Mouse (Mus musculus): ENCODE measurements at regions not wholly inside any gene's neighbourhood (a gene's known extent, or its start where the extent isn't known, plus 50 kb on each side); places are given as distances from the start of the nearest gene placed in this dataset.
"Not testable (repeated sequence)": the region's sequence is repeated elsewhere in the genome, so short reads cannot be mapped to it uniquely, and the experiment has no call there.

DNA sequence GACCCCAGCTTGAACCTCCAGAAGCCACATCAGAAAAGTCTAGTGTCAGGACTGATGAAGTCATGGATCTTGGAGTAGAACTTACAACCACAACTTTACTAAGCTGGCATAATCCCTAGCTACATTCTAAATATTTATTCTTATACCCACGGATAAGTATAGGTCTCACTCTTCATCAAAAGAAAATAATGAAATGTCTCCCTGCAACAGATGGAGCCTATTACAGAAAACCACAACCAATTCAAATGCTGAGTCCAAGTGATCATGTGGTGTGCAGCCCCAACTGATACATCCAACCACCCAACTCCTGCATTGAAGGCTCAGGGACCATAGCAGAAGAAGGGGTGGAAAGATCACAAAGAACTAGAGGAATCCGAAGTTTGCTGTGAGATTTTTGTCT lies 137.8 kb downstream of the Srek1 start:
- no peaks in the 10 kb centered on the region for H3K36me3 ChIP-seq (ENCODE audit: control insufficient read depth, insufficient read depth, low read length)

DNA sequence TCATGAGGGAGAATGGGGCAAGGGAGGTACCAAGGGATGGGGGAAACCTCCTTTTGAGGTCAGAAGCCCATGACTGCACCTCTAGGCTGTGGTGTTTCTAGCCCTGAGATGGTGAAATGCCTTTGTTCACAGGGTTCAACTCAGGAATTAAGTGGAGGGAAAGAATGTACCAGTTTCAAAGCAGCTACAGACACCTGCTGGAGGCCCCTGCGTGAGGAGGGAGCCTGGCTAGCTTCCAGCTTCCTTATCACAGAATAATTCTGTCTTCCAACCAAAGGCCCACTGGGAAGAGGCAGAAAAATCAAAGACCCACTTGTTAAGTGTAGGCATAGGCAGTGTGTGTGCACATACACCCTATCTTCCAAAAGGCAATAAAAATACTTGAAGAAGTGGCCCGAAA lies 150.6 kb downstream of the Srek1 start:
- no peak for ATAC-seq
- WGBS: 69% methylated on average over 2 of the region's 2 CpGs

More for the DNA sequence above, 137.8 kb downstream of the Srek1 start:
- Histone ChIP-seq H3K4me1 (ENCODE audit: control insufficient read depth, insufficient read depth, low read length) (no peaks in the 10 kb centered on the region), H3K9ac (ENCODE audit: low read depth, low read length) (no peak overlapping the region), H3K27ac (ENCODE audit: low read length) (no peak overlapping the region), H3K4me3 (ENCODE audit: low read length) (no peak overlapping the region), H3K4me2 (ENCODE audit: low read depth, low read length) (no peak overlapping the region), H3K9me3 (ENCODE audit: control insufficient read depth, low read length) (no peaks in the 10 kb centered on the region), H3K27me3 (replicated peaks; ENCODE audit: control insufficient read depth, insufficient read depth, low read length) (no peaks in the 10 kb centered on the region)
- ATAC-seq: no peak
- WGBS: 72% methylated on average over 2 of the region's 2 CpGs

GRCm38 (mm10) chr13:103623319-103623718 lies 151.1 kb downstream of the Srek1 start:
- H3K4me2 ChIP-seq (ENCODE audit: low read depth, low read length): no peak overlapping the region
- H3K4me3 ChIP-seq (ENCODE audit: low read length): no peak overlapping the region
- H3K27ac ChIP-seq (ENCODE audit: low read length): no peak overlapping the region
- WGBS: 71% methylated on average over 6 of the region's 6 CpGs
- no peak overlapping the region for H3K9ac ChIP-seq (ENCODE audit: low read depth, low read length)
- H3K27me3 ChIP-seq (replicated peaks; ENCODE audit: control insufficient read depth, insufficient read depth, low read length): no peaks in the 10 kb centered on the region
- no peaks in the 10 kb centered on the region for H3K9me3 ChIP-seq (ENCODE audit: control insufficient read depth, low read length)
- no peaks in the 10 kb centered on the region for H3K4me1 ChIP-seq (ENCODE audit: control insufficient read depth, insufficient read depth, low read length)
- no peaks in the 10 kb centered on the region for H3K36me3 ChIP-seq (ENCODE audit: control insufficient read depth, insufficient read depth, low read length)
- ATAC-seq: no peak

More for the DNA sequence above, 150.6 kb downstream of the Srek1 start:
- Histone ChIP-seq H3K4me3 (ENCODE audit: low read length) (no peak overlapping the region), H3K9me3 (ENCODE audit: control insufficient read depth, low read length) (no peaks in the 10 kb centered on the region), H3K4me2 (ENCODE audit: low read depth, low read length) (no peak overlapping the region), H3K9ac (ENCODE audit: low read depth, low read length) (no peak overlapping the region), H3K4me1 (ENCODE audit: control insufficient read depth, insufficient read depth, low read length) (no peaks in the 10 kb centered on the region), H3K27ac (ENCODE audit: low read length) (no peak overlapping the region), H3K27me3 (replicated peaks; ENCODE audit: control insufficient read depth, insufficient read depth, low read length) (no peaks in the 10 kb centered on the region), H3K36me3 (ENCODE audit: control insufficient read depth, insufficient read depth, low read length) (no peaks in the 10 kb centered on the region)

- no peak overlapping the region for H3K4me3 ChIP-seq (ENCODE audit: low read length)
- H3K4me1 ChIP-seq (ENCODE audit: control insufficient read depth, insufficient read depth, low read length): no peaks in the 10 kb centered on the region
Observed at GRCm38 (mm10) chr13:103622324-103622723, 152.1 kb downstream of the Srek1 start.

DNA sequence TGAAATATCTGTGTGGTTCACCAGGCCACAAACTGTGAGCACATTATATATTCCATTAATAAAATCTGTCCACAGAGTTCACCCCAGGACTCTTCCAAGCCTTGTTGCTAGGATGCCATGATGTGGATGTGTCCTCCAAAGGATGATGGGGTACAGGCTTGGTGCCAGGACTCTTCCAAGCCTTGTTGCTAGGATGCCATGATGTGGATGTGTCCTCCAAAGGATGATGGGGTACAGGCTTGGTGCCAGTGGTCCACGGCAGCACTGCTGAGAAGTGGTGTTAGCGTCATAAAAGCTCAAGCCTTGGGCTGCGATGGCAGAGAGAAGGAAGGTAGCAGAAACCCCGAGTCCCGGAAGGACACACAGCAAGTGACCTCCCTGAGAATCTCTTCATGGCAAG lies 153.4 kb downstream of the Srek1 start:
- not testable (repeated sequence) for H3K9me3 ChIP-seq (ENCODE audit: control insufficient read depth, low read length); H3K27ac ChIP-seq (ENCODE audit: low read length); ATAC-seq; H3K4me2 ChIP-seq (ENCODE audit: low read depth, low read length); H3K4me3 ChIP-seq (ENCODE audit: low read length); H3K27me3 ChIP-seq (replicated peaks; ENCODE audit: control insufficient read depth, insufficient read depth, low read length); H3K4me1 ChIP-seq (ENCODE audit: control insufficient read depth, insufficient read depth, low read length); H3K9ac ChIP-seq (ENCODE audit: low read depth, low read length); H3K36me3 ChIP-seq (ENCODE audit: control insufficient read depth, insufficient read depth, low read length)
- WGBS: 93% methylated on average over 5 of the region's 5 CpGs

More at GRCm38 (mm10) chr13:103622324-103622723, 152.1 kb downstream of the Srek1 start:
- Histone ChIP-seq H3K27me3 (replicated peaks; ENCODE audit: control insufficient read depth, insufficient read depth, low read length) (no peaks in the 10 kb centered on the region), H3K9ac (ENCODE audit: low read depth, low read length) (no peak overlapping the region), H3K4me2 (ENCODE audit: low read depth, low read length) (no peak overlapping the region), H3K36me3 (ENCODE audit: control insufficient read depth, insufficient read depth, low read length) (no peaks in the 10 kb centered on the region), H3K9me3 (ENCODE audit: control insufficient read depth, low read length) (no peaks in the 10 kb centered on the region), H3K27ac (ENCODE audit: low read length) (no peak overlapping the region)
- 34% methylated on average over 5 of the region's 5 CpGs for WGBS
- no peak for ATAC-seq

- 80% methylated on average over 10 of the region's 10 CpGs for WGBS
- Histone ChIP-seq H3K4me1 (ENCODE audit: control insufficient read depth, insufficient read depth, low read length) (no peaks in the 10 kb centered on the region), H3K27ac (ENCODE audit: low read length) (no peak overlapping the region), H3K4me2 (ENCODE audit: low read depth, low read length) (no peak overlapping the region), H3K36me3 (ENCODE audit: control insufficient read depth, insufficient read depth, low read length) (no peaks in the 10 kb centered on the region), H3K27me3 (replicated peaks; ENCODE audit: control insufficient read depth, insufficient read depth, low read length) (no peaks in the 10 kb centered on the region), H3K4me3 (ENCODE audit: low read length) (no peak overlapping the region), H3K9ac (ENCODE audit: low read depth, low read length) (no peak overlapping the region), H3K9me3 (ENCODE audit: control insufficient read depth, low read length) (no peaks in the 10 kb centered on the region)
- no peak for ATAC-seq
Observed at GRCm38 (mm10) chr13:103613333-103613725, 161.1 kb downstream of the Srek1 start.

- Histone ChIP-seq H3K36me3 (ENCODE audit: control insufficient read depth, insufficient read depth, low read length) (no peaks in the 10 kb centered on the region), H3K27me3 (replicated peaks; ENCODE audit: control insufficient read depth, insufficient read depth, low read length) (no peaks in the 10 kb centered on the region), H3K4me3 (ENCODE audit: low read length) (no peak overlapping the region), H3K9ac (ENCODE audit: low read depth, low read length) (no peak overlapping the region), H3K4me2 (ENCODE audit: low read depth, low read length) (0 out of 2 replicates have a peak overlapping the region, but pooled peaks have one; percentile 2), H3K27ac (ENCODE audit: low read length) (no peak overlapping the region), H3K4me1 (ENCODE audit: control insufficient read depth, insufficient read depth, low read length) (no peaks in the 10 kb centered on the region), H3K9me3 (ENCODE audit: control insufficient read depth, low read length) (no peaks in the 10 kb centered on the region)
- ATAC-seq: no peak
- WGBS: 42% methylated on average over 11 of the region's 11 CpGs
Observed at GRCm38 (mm10) chr13:103612720-103613332, 161.6 kb downstream of the Srek1 start.

GRCm38 (mm10) chr13:103602302-103602701 lies 172.1 kb downstream of the Srek1 start:
- no peak overlapping the region for H3K4me3 ChIP-seq (ENCODE audit: low read length)
- ATAC-seq: no peak
- no peaks in the 10 kb centered on the region for H3K27me3 ChIP-seq (replicated peaks; ENCODE audit: control insufficient read depth, insufficient read depth, low read length)
- WGBS: 88% methylated on average over 5 of the region's 5 CpGs
- H3K27ac ChIP-seq (ENCODE audit: low read length): no peak overlapping the region
- H3K36me3 ChIP-seq (ENCODE audit: control insufficient read depth, insufficient read depth, low read length): no peaks in the 10 kb centered on the region
- H3K4me1 ChIP-seq (ENCODE audit: control insufficient read depth, insufficient read depth, low read length): no peaks in the 10 kb centered on the region
- no peak overlapping the region for H3K4me2 ChIP-seq (ENCODE audit: low read depth, low read length)
- no peaks in the 10 kb centered on the region for H3K9me3 ChIP-seq (ENCODE audit: control insufficient read depth, low read length)
- no peak overlapping the region for H3K9ac ChIP-seq (ENCODE audit: low read depth, low read length)

DNA sequence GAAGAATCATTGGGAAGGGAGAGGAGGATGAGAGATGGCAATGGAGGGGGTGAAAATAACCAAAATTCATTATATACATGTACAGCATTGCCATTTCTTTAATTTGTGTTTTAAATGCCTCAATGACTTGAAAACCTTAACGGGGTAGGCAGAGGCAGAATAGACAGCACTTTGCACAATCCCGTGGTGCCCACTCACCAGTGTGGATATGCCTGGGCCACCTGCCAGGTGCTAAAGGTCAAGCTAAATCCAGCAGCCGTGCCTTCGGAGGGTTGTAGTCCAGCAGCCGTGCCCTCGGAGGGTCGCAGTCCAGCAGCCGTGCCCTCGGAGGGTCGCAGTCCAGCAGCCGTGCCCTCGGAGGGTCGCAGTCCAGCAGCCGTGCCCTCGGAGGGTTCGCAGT lies 182.0 kb downstream of the Srek1 start:
- no peaks in the 10 kb centered on the region for H3K4me1 ChIP-seq (ENCODE audit: control insufficient read depth, insufficient read depth, low read length)
- no peak overlapping the region for H3K9ac ChIP-seq (ENCODE audit: low read depth, low read length)
- no peak for ATAC-seq
- H3K27me3 ChIP-seq (replicated peaks; ENCODE audit: control insufficient read depth, insufficient read depth, low read length): no peaks in the 10 kb centered on the region
- H3K4me3 ChIP-seq (ENCODE audit: low read length): no peak overlapping the region
- WGBS: 89% methylated on average over 16 of the region's 16 CpGs
- H3K36me3 ChIP-seq (ENCODE audit: control insufficient read depth, insufficient read depth, low read length): no peaks in the 10 kb centered on the region
- no peak overlapping the region for H3K4me2 ChIP-seq (ENCODE audit: low read depth, low read length)
- no peaks in the 10 kb centered on the region for H3K9me3 ChIP-seq (ENCODE audit: control insufficient read depth, low read length)
- H3K27ac ChIP-seq (ENCODE audit: low read length): no peak overlapping the region

GRCm38 (mm10) chr13:103591874-103592273 lies 182.5 kb downstream of the Srek1 start:
- Histone ChIP-seq H3K4me1 (ENCODE audit: control insufficient read depth, insufficient read depth, low read length) (no peaks in the 10 kb centered on the region), H3K9me3 (ENCODE audit: control insufficient read depth, low read length) (no peaks in the 10 kb centered on the region), H3K4me3 (ENCODE audit: low read length) (no peak overlapping the region), H3K27ac (ENCODE audit: low read length) (no peak overlapping the region), H3K36me3 (ENCODE audit: control insufficient read depth, insufficient read depth, low read length) (no peaks in the 10 kb centered on the region), H3K9ac (ENCODE audit: low read depth, low read length) (no peak overlapping the region), H3K4me2 (ENCODE audit: low read depth, low read length) (no peak overlapping the region), H3K27me3 (replicated peaks; ENCODE audit: control insufficient read depth, insufficient read depth, low read length) (no peaks in the 10 kb centered on the region)
- no peak for ATAC-seq
- WGBS: 89% methylated on average over 6 of the region's 6 CpGs

Data from intestine, embryonic 16.5 days (tissue).